Mouse (Mus musculus): ENCODE results near the gene Nfe2l2.

The Nfe2l2 gene

DNA sequence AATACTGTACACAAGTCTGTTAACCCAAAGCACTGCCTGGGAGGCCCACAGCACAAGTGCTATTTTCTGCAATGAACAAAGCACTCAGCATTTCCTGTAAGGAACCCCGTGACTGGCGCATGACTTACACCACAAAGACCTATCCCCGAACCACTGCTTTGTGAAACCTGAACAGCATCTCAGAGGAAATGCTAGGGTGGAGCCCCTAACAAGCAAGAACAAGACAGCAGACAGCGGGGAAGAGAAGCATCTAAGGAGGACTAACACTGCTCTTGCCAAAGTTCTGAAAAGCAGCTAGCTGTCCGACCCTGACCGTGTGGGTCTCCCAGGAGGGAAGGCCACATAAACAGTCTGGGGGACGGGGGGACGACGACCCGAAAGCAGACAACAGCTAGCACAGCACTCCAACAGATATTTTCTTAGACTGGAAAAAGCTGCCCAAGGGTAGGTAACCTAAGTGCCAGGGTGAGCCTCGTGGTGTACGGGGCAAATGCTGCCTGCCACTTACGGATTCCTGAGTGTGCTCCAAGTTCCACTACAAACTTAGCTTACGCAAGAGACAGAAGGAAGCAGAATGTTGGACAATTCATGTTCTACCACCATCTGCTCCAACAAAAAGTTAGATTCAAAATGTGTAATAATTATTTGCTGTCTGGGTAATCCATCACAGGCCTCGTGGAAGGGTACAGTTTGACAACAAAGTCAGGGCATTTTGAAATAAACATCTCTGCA, 21.3 kb downstream of the Nfe2l2 start:
- DNase-seq, result peak; percentile 77

DNA sequence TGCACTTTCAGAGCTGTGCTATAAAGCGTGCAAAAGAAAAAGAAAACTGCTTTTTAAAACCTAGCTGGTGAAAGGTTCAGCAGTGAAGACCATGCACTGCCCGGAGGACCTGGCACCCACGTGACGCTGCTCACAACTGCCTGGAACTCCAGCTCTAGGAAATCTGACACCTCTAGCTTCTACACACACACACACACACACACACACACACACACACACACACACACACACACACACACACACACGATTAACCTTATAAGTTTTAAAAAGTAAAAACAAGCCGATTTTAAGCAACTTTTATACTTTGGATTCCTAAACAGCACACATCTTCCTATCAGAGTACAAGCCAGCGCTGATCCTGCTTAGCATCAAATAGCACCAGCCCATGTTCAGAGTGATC, 23.0 kb downstream of the Nfe2l2 start:
- DNase-seq, result peak; percentile 55

DNA sequence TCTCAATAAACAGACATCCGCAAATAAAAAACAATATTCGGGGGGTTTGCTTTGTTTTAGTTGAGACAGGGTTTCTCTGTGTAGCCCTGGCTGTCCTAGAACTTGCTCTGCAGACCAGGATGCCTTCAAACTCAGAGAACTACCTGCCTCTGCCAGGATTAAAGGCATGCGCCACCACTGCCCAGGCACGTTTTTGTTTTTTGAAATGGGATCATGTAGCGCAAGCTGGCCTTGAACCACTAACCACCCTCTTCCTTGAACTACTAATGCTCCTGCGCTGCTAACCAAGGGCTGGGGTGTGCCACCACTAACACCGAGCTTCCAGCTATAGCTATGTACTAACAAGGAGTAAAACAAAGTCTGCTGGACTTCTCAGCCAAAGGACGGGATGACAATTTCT, 24.5 kb downstream of the Nfe2l2 start:
- DNase-seq, result no peak

DNA sequence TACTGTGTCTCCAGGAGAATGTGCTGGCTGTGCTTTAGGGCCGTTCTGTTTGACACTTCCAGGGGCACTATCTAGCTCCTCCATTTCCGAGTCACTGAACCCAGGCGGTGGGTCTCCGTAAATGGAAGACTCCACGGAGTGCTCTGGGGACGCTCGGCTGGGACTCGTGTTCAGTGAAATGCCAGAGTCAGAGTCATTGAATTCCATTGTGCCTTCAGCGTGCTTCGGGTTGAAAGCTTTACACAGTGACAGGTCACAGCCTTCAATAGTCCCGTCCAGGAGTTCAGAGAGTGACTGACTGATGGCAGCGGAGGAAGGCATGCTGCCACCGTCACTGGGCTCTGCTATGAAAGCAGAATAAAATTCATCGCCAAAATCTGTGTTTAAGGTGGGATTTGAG, 27.9 kb downstream of the Nfe2l2 start:
- no peak for DNase-seq

DNA sequence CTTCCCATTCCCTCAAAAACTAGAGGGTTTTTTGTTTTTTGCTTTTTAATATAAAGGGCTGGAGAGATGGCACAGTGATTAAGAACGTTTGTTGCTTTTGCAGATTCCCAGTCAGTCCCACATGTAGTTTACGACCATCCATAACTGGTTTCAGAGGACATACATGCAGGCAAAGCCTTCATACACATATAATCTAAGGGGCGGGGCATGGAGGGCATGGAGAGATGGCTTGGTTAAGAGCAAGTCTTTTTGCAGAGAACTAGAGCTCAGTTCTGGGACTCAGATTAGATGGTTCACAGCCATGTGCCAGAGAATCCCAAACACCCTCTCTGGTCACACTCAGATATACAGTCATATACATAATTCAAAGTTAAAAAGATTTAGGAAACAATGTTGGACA, 31.9 kb downstream of the Nfe2l2 start:
- no peak for DNase-seq

DNA sequence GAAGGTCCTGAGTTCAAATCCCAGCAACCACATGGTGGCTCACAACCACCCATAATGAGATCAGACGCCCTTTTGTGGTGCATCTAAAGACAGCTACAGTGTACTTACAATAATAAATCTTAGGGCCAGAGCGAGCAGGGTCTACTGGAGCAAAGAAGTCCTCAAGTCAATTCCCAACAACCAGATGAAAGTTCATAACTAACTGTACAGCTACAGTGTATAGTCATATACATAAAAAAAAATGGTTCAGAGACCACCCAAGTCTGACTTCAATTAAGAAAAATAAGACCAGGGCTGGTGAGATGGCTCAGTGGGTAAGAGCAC, 33.1 kb downstream of the Nfe2l2 start:
- DNase-seq, result no peak

DNA sequence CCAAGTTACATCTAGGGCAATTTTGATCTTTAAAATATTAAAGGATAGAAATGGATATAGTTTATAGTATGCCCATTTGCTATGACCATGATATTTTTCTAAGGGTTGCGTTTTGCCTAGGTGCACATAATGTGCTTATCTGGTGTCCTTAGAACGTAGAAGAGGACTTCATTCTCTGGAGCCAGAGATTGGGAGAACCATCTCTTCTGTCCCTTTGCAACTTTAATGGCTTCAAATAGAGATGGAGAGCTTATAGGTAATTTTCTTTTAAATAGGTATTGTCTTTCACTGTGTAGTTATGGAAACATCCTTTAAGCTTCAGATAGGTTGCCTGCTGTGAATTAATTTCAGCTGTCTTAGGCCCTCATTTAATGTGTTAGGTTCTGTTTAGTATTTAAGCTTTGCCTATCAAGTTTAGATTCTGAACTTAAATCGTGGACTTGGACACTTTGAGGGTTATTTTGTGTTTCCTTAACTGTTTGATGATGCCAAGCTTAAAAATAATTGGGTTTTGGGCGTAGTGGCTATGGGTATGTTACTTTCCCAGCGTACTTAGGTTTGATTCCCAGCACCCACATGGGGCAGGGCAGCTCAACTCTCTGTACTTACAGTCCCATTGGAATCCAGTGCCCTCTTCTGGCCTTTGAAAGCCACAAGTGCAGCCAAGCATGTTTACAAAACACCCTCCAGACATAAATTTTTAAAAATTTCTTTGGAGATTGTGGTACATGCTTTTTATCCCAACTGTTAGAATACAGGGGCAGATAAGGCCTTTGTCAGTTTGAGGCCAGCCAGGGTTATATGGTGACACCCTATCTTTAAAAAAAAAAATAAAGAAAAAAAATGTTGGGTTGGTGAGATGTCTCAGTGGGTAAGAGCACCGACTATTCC, 33.8 kb downstream of the Nfe2l2 start:
- DNase-seq, result no peak

DNA sequence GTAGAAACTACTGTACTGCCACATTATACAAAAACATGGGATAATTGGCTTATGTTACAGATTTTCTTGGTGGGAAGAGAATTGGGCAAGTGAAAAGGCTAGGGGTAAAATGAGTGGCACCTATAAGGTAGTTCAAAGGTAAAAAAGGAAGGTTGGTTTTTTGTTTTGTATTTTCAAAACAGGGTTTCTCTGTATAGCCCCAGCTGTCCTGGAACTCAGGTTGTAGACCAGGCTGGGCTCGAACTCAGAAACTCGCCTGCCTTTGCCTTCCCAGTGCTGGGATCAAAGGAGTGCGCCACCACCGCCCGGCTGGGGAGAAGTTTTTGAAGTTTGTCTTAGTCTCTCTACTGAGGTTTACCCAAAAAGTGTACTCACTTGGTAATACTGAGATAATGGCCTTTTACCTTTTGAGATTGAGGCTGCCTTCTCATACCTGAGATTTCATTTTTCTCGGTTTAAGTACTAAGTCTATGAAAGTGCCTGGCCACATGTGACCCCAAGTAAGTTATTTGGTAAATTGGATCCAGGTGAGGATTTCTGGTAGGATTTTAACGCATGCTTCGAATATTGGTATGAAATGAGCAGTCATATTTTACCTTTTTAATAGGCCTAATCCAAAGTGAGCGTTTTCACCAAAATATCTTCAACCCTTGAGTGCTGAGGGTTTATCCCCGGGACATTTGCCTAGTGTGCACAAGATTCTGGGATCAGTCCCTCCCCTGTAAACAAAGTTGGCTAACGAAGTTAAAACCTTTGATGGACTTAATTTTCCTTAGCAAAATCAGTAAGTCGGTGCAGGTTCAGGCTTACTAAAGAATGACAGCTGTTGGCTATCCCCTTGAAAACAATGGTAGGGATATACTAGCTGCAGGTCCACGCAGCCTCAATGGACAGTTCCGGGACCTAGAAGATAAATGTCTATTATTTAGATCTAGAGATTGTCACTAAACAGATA, 34.7 kb downstream of the Nfe2l2 start:
- DNase-seq, result no peak

DNA sequence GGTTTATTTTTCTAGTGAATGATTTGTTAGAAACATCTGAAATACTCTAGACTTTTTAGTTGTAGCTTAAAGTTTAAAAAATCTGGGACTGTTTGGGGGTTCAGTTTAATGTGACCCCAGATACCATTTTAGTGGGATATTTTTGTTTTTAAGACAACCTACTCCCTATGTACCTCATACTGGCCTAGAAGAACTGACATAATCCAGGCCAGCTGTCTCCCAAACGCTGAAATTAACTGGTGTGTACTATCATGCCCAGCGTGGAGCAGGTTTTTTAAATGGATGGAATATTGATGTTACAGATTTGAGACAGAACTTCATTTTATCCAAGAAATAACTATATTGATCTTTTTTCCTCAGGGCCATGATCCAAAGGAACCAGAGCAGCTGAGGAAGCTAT, 43.3 kb downstream of the Nfe2l2 start:
- no peak for DNase-seq

DNA sequence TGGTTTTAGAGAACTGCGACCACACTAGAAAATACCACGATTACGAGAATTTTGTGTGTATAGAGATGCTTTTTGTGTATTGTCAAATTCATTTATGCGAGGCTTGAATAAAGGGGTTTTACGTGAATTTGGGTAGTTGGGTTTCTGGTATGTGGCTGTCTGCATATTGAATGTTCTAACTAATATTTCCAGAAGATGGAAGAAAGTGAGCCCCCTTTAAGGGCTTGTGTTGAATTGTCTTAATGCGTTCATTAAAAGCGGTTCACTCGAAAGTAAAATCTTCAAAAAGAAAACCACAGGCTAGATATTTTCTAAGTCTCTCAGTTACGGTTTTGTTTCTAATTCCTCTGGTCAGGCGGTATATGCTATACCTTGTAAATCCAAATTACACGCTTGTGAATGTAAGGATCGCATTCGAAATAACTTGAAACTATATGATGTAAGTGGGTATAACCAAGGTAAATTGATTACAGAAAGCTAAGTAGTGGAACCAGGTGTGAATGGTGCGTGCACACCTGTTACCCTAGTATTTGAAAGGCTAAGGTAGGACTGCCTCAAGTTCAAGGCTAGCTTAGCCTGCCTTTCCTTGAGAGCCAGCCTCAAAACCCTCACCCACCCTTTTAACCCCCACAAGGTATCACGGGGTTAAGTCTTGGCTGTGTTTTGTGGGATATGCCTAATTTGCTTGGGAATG, 44.0 kb downstream of the Nfe2l2 start:
- DNase-seq, result no peak

DNA sequence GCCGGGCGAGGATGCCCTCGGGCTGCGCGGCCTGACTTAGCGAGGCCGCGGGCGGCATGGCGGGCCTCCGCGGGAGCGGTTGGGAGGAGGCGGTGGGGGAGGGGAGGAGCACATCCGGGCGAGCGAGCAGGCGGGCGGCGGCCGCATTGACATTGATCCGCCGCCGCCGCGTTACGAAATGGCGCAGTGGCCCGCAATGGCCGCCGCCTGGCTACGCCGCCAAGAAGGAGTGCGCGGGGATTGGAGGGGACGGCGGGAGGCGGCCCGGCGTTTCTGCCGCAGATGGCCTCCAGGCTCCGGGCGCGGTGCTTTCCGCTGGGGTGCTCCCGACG, 44.8 kb downstream of the Nfe2l2 start:
- DNase-seq, result peak; percentile 84

DNA sequence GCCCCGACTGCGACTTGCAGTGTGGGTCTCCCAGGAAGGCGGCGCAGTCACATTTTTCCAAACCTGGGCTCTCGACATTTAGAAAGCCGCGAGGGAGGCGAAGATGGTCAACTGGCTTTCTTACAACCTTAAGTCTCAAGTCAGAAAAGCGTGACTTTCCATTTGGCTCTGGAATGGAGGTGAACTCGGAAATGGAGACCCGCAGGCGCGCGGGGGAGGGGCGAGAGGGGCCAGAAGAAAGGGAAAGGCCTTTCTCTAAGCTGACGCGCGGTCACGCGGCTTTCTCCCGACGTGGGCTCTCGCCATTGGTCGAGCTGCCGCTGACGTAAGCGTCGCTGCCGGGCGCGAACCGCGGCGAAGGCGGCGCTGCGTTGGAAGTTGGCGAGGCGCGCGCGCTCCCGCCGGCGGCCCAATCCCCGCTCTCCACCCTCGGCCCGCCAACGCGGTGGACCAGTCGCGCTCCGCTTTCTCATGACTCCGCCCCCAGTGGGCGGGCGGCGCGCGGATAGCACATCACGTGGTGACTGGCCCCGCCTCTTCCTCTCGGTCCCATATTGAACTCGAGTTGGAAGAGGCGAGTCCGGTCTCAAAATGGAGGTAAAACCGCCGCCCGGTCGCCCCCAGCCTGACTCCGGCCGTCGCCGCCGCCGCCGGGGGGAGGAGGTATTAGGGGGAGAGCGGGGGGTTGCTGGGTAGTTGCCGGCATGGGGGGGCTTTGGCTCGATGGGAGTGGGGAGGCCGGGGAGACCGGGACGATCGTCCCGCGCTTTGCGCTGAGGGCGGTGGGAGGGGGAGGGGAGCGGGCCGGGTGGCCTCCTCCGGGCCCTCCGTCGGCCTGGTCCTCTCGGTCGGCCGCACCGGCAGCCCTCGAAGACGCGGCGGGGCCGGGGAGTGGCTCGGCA, 45.5 kb downstream of the Nfe2l2 start, which contains the start of gene Hnrnpa3:
TSS of gene Hnrnpa3 (plus strand) at position 535 of the 902 bp plus-strand sequence.
- DNase-seq, result peak; percentile 99

DNA sequence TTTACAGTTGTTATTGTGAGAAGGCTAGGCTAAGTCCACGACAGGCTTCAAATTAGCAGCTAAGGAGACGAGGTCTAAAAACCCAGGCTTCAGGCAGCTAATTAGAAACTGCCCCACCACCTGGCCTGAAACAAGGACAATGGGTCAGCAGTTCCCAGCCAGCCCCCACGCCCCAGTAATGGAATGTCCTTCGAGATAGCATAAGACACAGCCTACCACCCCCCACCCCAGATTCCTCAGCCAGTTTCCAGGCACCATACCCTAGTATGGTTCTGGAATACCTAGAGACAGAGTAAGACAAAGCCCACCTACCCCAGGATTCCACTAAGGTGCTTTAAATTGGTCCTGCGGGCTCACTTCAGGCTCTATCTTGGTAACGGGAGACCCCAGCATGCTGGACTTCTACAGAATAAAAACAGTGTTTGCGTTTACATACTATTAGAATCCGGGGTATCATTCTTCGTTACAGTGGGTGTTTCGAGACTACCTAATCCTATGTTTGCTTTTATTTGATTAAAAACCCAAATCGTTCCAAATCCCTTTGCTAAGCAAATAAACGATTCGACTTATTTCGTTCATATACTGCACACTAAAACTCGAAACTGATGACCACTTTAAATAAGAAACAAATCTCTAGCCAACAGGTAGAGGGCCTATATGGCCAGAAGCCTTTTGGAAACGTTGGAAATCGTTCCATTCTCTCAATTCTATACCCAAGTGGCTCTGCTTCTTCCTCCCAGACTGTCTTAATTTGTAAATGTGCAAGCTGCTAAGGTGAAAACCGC, 46.3 kb downstream of the Nfe2l2 start:
- peak; percentile 47 for DNase-seq

DNA sequence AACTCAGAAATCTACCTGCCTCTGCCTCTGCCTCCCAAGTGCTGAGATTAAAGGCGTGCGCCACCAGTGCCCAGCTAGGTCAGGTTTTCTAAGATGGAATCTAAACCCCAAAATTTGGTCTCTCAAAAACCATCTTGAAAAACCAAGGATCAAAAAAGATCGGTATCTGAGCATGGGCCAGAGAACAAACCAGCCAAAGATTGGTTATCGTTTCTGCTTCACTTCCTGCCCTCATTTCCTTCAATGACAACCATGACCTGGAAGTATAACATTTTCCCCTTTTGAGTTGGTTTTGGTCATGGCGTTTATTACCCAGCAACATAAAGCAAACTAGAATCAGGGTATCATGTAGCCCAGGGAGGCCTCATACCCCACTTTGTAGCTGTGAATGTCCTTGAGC, 47.5 kb downstream of the Nfe2l2 start:
- DNase-seq, result no peak

DNA sequence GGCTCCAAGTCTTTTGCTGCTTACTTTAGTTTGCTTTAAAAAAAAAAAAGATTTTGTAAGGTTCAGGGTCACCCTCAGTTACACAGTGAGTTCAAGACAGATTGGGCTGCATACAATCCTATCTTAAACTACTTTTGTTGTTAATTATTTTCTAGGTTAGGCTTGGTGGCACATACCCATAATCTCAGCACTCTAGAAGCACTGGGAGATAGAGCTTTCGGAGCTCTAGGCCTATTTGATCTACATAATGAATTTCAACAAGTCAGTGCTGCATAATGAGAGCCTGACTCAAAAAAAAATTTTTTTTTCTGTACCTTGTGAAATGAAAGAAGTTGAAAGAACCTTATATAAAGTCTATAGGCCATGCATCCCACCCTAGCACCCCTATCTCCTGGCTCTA, 49.8 kb downstream of the Nfe2l2 start:
- no peak for DNase-seq

DNA sequence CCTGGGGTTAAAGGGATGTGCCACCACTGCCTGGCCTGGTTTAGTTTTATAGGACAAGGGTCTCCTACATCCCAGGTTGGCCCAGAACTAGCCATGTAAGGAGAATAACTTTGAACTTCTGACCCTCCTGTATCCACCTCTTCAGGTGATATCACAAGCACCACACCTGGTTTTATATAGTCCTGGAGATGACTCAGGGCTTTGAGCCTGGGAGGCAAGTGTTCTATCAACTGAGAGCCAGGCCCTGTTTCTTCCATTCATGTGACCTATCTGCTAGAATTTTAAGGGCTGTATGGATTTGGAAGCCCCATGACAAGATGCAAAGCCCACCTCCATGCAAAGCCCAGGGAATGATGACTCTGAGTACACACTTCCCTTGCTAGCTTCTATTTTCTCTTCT, 51.3 kb downstream of the Nfe2l2 start:
- DNase-seq, result no peak

DNA sequence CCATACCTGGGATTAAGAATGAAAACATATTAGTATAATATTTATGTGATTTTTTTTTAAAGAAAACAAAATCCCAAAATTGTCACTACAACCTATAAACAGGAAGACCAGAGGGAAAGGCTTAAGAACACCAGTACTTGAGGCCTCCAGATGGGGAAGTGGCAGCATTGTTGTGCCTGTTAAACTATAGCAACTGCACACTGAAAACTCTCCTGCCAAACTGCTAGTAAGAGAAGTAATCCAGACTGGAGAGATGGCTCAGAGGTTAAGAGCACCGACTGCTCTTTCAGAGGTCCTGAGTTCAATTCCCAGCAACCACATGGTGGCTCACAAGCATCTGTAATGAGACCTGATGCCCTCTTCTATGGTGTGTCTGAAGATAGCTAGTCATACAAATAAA, 54.0 kb downstream of the Nfe2l2 start:
- no peak for DNase-seq

DNA sequence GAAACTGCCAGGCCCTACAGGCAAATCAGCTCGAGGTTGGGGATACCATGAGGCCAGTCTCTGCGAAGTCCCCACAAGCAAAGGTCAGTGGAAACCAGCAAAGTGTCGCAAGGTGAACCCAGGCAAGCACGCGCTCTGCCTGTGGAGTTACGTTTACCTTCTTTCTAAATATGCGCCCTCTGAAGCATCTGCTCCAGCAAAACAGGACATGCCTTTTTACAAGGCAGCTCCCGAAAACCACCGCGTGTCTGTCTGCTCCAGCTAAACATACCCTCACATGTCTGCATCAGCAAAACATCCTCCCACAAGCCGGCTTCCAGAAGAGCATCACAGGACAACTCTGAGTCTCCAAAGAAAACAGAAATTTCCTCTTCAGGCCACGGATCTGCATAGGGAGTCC, 59.2 kb downstream of the Nfe2l2 start:
- no peak for DNase-seq

DNA sequence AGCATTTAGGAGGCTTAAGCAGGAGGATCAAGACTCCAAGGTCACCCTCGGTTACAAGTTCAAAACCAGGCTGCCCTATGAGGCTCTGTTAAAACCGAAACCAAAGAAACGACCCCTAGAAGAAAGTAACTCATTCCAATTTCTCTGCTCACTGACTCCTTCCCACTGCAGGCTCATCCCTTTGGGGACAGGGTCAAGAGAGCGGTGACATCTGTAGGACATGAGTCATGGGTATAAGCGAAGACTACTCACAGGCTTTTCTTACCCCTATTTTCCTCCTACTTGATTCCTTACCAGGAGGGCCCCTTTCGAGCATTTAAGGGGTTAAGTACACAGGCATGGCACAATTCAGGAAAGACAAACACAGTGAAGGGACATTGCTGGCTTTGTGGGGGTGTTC, 60.5 kb downstream of the Nfe2l2 start:
- no peak for DNase-seq

DNA sequence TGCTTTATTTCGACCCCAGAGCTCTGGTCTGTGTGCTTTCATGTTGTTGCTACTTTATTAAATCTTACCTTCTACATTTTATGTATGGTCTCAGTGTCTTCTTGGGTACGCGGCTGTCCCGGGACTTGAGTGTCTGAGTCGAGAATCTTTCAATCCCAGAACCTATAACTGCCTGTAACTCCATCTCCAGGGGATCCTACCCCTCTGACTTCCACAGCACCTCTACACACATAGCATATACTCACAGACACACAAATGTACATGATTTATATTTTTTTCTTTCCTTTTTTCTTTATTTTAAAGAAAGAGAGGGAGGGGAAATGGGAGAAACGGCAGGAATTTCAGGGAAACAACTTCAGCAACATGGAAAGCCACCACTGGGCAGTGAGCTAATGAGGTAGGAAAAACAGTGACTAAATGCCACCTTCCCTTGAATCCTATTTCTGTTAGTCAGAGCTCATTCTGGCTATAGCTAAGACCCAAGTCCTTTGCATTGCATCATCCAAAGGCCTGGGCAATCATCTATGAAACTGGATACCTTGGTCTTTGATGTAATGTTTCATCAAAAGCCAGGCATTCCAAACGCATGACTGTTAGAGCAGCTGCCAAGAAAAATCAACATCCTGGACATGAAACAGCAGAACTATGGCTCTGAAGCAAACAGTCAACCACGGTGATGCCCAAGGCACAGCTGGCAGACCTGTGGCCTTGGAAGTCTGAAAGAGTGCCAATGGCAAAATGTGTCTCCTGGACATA, 61.5 kb downstream of the Nfe2l2 start:
- DNase-seq, result peak; percentile 75

Data from kidney, adult 11 months (tissue).